Mouse (Mus musculus) spleen, postnatal 36 days (tissue): ENCODE data around the gene Tlcd1.
A peak's percentile ranks its signal among the peaks of the same experiment; 100 is the strongest.

Experiments used
- DNase-seq, 2 experiments: peaks; one replicate each; pipeline ENCODE4 v3.0.0; 2022; ENCODE audit warnings: low spot score in 2 of 2, mixed read lengths in 1 of 2

Gene Tlcd1

GRCm38 (mm10) chr11:78204287-78204686 lies 27.8 kb downstream of the Tlcd1 start:
- no peak for DNase-seq

GRCm38 (mm10) chr11:78205361-78206206 lies 29.1 kb downstream of the Tlcd1 start:
- no peak for DNase-seq

GRCm38 (mm10) chr11:78207190-78207589 lies 30.7 kb downstream of the Tlcd1 start:
- DNase-seq: no peak

- no peak for DNase-seq
Observed at GRCm38 (mm10) chr11:78209886-78210285, 33.4 kb downstream of the Tlcd1 start.

- no peak for DNase-seq
Observed at GRCm38 (mm10) chr11:78210615-78211014, 34.1 kb downstream of the Tlcd1 start.

GRCm38 (mm10) chr11:78211513-78211912 lies 35.0 kb downstream of the Tlcd1 start:
- DNase-seq: no peak

- DNase-seq: peak; percentile 75 to 79
Observed at GRCm38 (mm10) chr11:78213086-78213817, 36.7 kb downstream of the Tlcd1 start.

GRCm38 (mm10) chr11:78215709-78216317 lies 39.3 kb downstream of the Tlcd1 start:
- DNase-seq: peak; percentile 28 to 38

GRCm38 (mm10) chr11:78223586-78223985 lies 47.1 kb downstream of the Tlcd1 start:
- DNase-seq: no peak
